Comparison of ENCODE assay signal across 8 mouse cellular contexts in the genomic region with DNA sequence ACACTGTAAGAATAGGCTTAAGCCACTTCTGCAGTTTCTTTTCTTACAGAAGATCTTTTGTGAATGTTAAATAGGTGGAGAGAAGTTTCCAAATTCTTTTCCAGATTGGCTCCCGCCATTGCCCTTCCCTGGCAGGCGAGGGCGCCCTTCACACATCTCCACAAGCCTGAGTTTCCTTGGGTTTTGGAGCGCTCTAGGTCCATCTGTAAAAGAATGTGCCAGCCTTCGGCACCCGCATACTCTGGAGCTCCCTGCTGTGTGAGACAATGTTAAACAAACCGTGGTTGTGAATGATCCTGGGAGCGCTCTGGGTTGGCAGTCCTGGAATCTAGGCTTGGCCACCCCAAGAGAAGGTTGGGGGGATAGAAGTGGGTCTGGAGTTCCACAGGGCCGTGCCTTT.
A peak's percentile ranks its signal among the peaks of the same experiment; 100 is the strongest.
DNase-seq lines count a peak whose midpoint lies in the region; ATAC-seq and TF ChIP-seq lines count a peak whose summit lies in the region.

No protein-coding gene starts in this region.

- no peak overlapping the region for H3K9ac ChIP-seq in heart, embryonic 14.5 days (ENCODE audit: low read length)
- peak overlapping the region; percentile 70; the same call in 1 of the 2 replicates for H3K9ac ChIP-seq in forebrain, embryonic 13.5 days
- no peak overlapping the region for H3K9ac ChIP-seq in midbrain, postnatal 0 days (replicated peaks; ENCODE audit: low read length, poor library complexity, severe bottlenecking)

- peak; percentile 72 for TF ChIP-seq CTCF in midbrain, postnatal 0 days (IDR thresholded peaks at IDR 0.05)

- ATAC-seq in heart, embryonic 14.5 days (ENCODE audit: insufficient number of reproducible peaks, insufficient read depth, low FRiP score, low read depth), result no peak
- peak; percentile 44 for ATAC-seq in forebrain, embryonic 13.5 days
- ATAC-seq in midbrain, postnatal 0 days (ENCODE audit: low FRiP score), result peak; percentile 55

- H3K27me3 ChIP-seq in heart, embryonic 14.5 days (ENCODE audit: control insufficient read depth, insufficient read depth, low read length), result peaks cover 19% of the 10 kb centered on the region; the same call in 1 of the 2 replicates
- no peaks in the 10 kb centered on the region for H3K27me3 ChIP-seq in forebrain, embryonic 13.5 days
- no peaks in the 10 kb centered on the region for H3K27me3 ChIP-seq in midbrain, postnatal 0 days (ENCODE audit: insufficient read depth, low read length)

- H3K36me3 ChIP-seq in heart, embryonic 14.5 days (ENCODE audit: control insufficient read depth, insufficient read depth, low read length), result no peaks in the 10 kb centered on the region
- H3K36me3 ChIP-seq in forebrain, embryonic 13.5 days (ENCODE audit: poor library complexity, severe bottlenecking), result no peaks in the 10 kb centered on the region
- H3K36me3 ChIP-seq in midbrain, postnatal 0 days (ENCODE audit: insufficient read depth, low read length), result no peaks in the 10 kb centered on the region

- H3K4me1 ChIP-seq in heart, embryonic 14.5 days (ENCODE audit: control insufficient read depth in 2 of 2, insufficient read depth in 2 of 2, low read length in 2 of 2), result peaks cover 4 to 6% of the 10 kb centered on the region in 2 experiments; a peak in 3 of 4 replicates
- H3K4me1 ChIP-seq in forebrain, embryonic 13.5 days, result peaks cover 33% of the 10 kb centered on the region
- H3K4me1 ChIP-seq in midbrain, postnatal 0 days (ENCODE audit: insufficient read depth, low read length), result peaks cover 28% of the 10 kb centered on the region; the same call in 1 of the 2 replicates

- peak overlapping the region; percentile 69 for H3K4me2 ChIP-seq in heart, embryonic 14.5 days (ENCODE audit: low read length)
- H3K4me2 ChIP-seq in forebrain, embryonic 13.5 days, result peak overlapping the region; percentile 73
- H3K4me2 ChIP-seq in midbrain, postnatal 0 days (ENCODE audit: low read depth, low read length, poor library complexity, severe bottlenecking), result peak overlapping the region; percentile 80

- intact Hi-C loops in gastrocnemius, postnatal 14 days (cut with DNase I; ENCODE audit: low total_unique reads), result no loop called here

- H3K9me3 ChIP-seq in heart, embryonic 14.5 days (ENCODE audit: control insufficient read depth, low read length), result no peaks in the 10 kb centered on the region
- H3K9me3 ChIP-seq in forebrain, embryonic 13.5 days (replicated peaks), result no peaks in the 10 kb centered on the region
- H3K9me3 ChIP-seq in midbrain, postnatal 0 days (ENCODE audit: low read length), result no peaks in the 10 kb centered on the region

- H3K4me3 ChIP-seq in heart, embryonic 14.5 days (ENCODE audit: control insufficient read depth in 1 of 2, insufficient read depth in 1 of 2, low read depth in 1 of 2, low read length in 2 of 2), result no peak overlapping the region
- H3K4me3 ChIP-seq in forebrain, embryonic 13.5 days, result peak overlapping the region; percentile 46
- peak overlapping the region; percentile 55 for H3K4me3 ChIP-seq in midbrain, postnatal 0 days (ENCODE audit: low read depth, low read length)

- no peak overlapping the region for H3K27ac ChIP-seq in heart, embryonic 14.5 days (replicated peaks in 1 of 2; ENCODE audit: control insufficient read depth in 1 of 2, insufficient read depth in 1 of 2, low read depth in 2 of 2, low read length in 2 of 2)
- no peak overlapping the region for H3K27ac ChIP-seq in forebrain, embryonic 13.5 days
- H3K27ac ChIP-seq in midbrain, postnatal 0 days (ENCODE audit: low read depth, low read length), result peak overlapping the region; percentile 64

- no peak for DNase-seq in heart, adult 9 months (ENCODE audit: low spot score in 2 of 2)
- peak; percentile 65 for DNase-seq in cerebellum, adult 11 months
- peak; percentile 42 for DNase-seq in layer of hippocampus, adult 9-11 months
- DNase-seq in midbrain, postnatal 0 days (ENCODE audit: low spot score), result peak; percentile 69
- DNase-seq in gastrocnemius, postnatal 14 days, result no peak
- DNase-seq in ovary, postnatal 10 days (ENCODE audit: low spot score), result no peak

- 2% methylated on average over 9 of the region's 9 CpGs for WGBS in heart, embryonic 14.5 days
- 3% methylated on average over 9 of the region's 9 CpGs for WGBS in forebrain, embryonic 13.5 days
- WGBS in midbrain, postnatal 0 days, result 4% methylated on average over 9 of the region's 9 CpGs

Comparison
In these comparisons a context has a peak if more than half of its experiments do, and no peak if none do; other contexts are left out.
1. H3K4me3 ChIP-seq: peak in forebrain, embryonic 13.5 days (single experiment) and midbrain, postnatal 0 days (single experiment); none in heart, embryonic 14.5 days (0 of 2).
2. DNase-seq: peak in cerebellum, adult 11 months (single experiment), layer of hippocampus, adult 9-11 months (single experiment) and midbrain, postnatal 0 days (single experiment); none in heart, adult 9 months (0 of 2), gastrocnemius, postnatal 14 days (single experiment) and ovary, postnatal 10 days (single experiment).
3. Peak in every context shown above with its lines, with median percentiles within 50 percentile points of each other: H3K4me2 ChIP-seq.